Mouse (Mus musculus) embryonic facial prominence, embryonic 11.5 days (tissue): ENCODE measurements around the gene Zfpm1. TPM values are rescaled to one million over a fixed set of nuclear protein-coding genes. Genes with fewer than 3 reads are reported as not detected.

Source experiments
- ATAC-seq: fragments of 200-750 bp; cut with Nextera tagmentation; replicated peaks from 2 replicates; pipeline ENCODE4 v1.8.0; 2017; ENCODE audit warnings: low read depth; ENCODE audit not compliant: insufficient number of reproducible peaks, low FRiP score, low TSS enrichment
- DNase-seq: peaks from one replicate; pipeline ENCODE4 v3.0.0-alpha.2; 2015; ENCODE audit warnings: low spot score
- H3K27ac ChIP-seq: fragments of 300-500 bp; sonication (generic); replicated peaks from 2 replicates; pipeline ENCODE4 v1.5.1; 2014; ENCODE audit warnings: mild to moderate bottlenecking, low read depth, low read length, control low read depth
- H3K27me3 ChIP-seq: fragments of 300-500 bp; sonication (generic); 2 replicates; pipeline ENCODE4 v1.6.1; 2014; ENCODE audit warnings: mild to moderate bottlenecking, low read length, moderate library complexity, mixed read lengths; ENCODE audit not compliant: control insufficient read depth, insufficient read depth
- H3K36me3 ChIP-seq: fragments of 300-500 bp; sonication (generic); replicated peaks from 2 replicates; pipeline ENCODE4 v1.6.1; 2014; ENCODE audit warnings: low read depth, mild to moderate bottlenecking, low read length, moderate library complexity, mixed read lengths; ENCODE audit not compliant: control insufficient read depth, insufficient read depth
- H3K4me1 ChIP-seq: fragments of 300-500 bp; sonication (generic); 2 replicates; pipeline ENCODE4 v1.6.1; 2014; ENCODE audit warnings: low read length, mixed read lengths; ENCODE audit not compliant: control insufficient read depth, insufficient read depth
- H3K4me2 ChIP-seq: fragments of 300-500 bp; sonication (generic); 2 replicates; pipeline ENCODE4 v1.6.1; 2014; ENCODE audit warnings: low read depth, mild to moderate bottlenecking, control low read depth, low read length, moderate library complexity
- H3K4me3 ChIP-seq: fragments of 300-500 bp; sonication (generic); 2 replicates; pipeline ENCODE4 v1.5.1; 2014; ENCODE audit warnings: low read depth, low read length, control low read depth
- H3K9ac ChIP-seq: fragments of 300-500 bp; sonication (generic); replicated peaks from 2 replicates; pipeline ENCODE4 v1.6.1; 2014; ENCODE audit warnings: mild to moderate bottlenecking, control low read depth, low read length
- H3K9me3 ChIP-seq: fragments of 300-500 bp; sonication (generic); replicated peaks from 2 replicates; pipeline ENCODE4 v1.6.1; 2016; ENCODE audit warnings: mild to moderate bottlenecking, low read length, inconsistent platforms, mixed read lengths; ENCODE audit not compliant: control insufficient read depth
- WGBS: fragments of 180-500 bp; shearing (Covaris S2); extraction: QIAGEN DNeasy Blood & Tissue Kit; methylation state at CpG from one replicate; pipeline ENCODE4 v1.1.7; 2014; 5-methylcytosine and 5-hydroxymethylcytosine counted together
- polyA plus RNA-seq: library from polyadenylated mRNA; unstranded; fragments of >200 nt; fragmentation: Nextera tagmentation; extraction: Ambion mirVana; gene quantifications from 2 replicates; pipeline ENCODE4 v1.2.1, GENCODE M21; 2014

Gene Zfpm1
- polyA plus RNA-seq, 1 experiment from 2014 or later: 1.5 TPM

GRCm38 (mm10) chr8:122293484-122293883, 11.5 kb downstream of the Zfpm1 start:
- Histone ChIP-seq H3K4me1 (peaks cover 13% of the 10 kb centered on the region), H3K36me3 (no peaks in the 10 kb centered on the region), H3K27me3 (no peaks in the 10 kb centered on the region), H3K4me3 (no peak overlapping the region), H3K27ac (no peak overlapping the region), H3K4me2 (no peak overlapping the region), H3K9me3 (no peaks in the 10 kb centered on the region), H3K9ac (no peak overlapping the region)
- 66% methylated on average over 10 of the region's 10 CpGs for WGBS
- ATAC-seq: no peak
- no peak for DNase-seq

GRCm38 (mm10) chr8:122294273-122294683, 12.3 kb downstream of the Zfpm1 start:
- peak overlapping the region; percentile 35 for H3K27ac ChIP-seq
- H3K4me1 ChIP-seq: peaks cover 13% of the 10 kb centered on the region
- H3K9ac ChIP-seq: no peak overlapping the region; the same call in 1 of the 2 replicates

GRCm38 (mm10) chr8:122295389-122295788, 13.4 kb downstream of the Zfpm1 start:
- H3K4me1 ChIP-seq: peaks cover 13% of the 10 kb centered on the region

More at GRCm38 (mm10) chr8:122294273-122294683, 12.3 kb downstream of the Zfpm1 start:
- Histone ChIP-seq H3K9me3 (no peaks in the 10 kb centered on the region), H3K36me3 (no peaks in the 10 kb centered on the region), H3K27me3 (no peaks in the 10 kb centered on the region), H3K4me3 (no peak overlapping the region), H3K4me2 (peak overlapping the region; percentile 10; the same call in 1 of the 2 replicates)
- DNase-seq (peak; percentile 83), ATAC-seq (peak; percentile 85)
- whole genome bisulfite sequencing: 4% methylated on average over 7 of the region's 7 CpGs

GRCm38 (mm10) chr8:122296173-122297001, 14.4 kb downstream of the Zfpm1 start:
- peak; percentile 11; the same call in 1 of the 2 replicates for ATAC-seq
- H3K9ac ChIP-seq: peak overlapping the region; percentile 34
- WGBS: 33% methylated on average over 24 of the region's 24 CpGs

More at GRCm38 (mm10) chr8:122295389-122295788, 13.4 kb downstream of the Zfpm1 start:
- H3K4me2 ChIP-seq: no peak overlapping the region
- H3K27me3 ChIP-seq: no peaks in the 10 kb centered on the region
- H3K36me3 ChIP-seq: no peaks in the 10 kb centered on the region
- no peaks in the 10 kb centered on the region for H3K9me3 ChIP-seq
- no peak overlapping the region for H3K27ac ChIP-seq
- ATAC-seq (no peak), DNase-seq (no peak)
- H3K4me3 ChIP-seq: no peak overlapping the region
- H3K9ac ChIP-seq: no peak overlapping the region
- 66% methylated on average over 9 of the region's 9 CpGs for WGBS

GRCm38 (mm10) chr8:122299581-122300254, 17.8 kb downstream of the Zfpm1 start:
- no peak for DNase-seq
- Histone ChIP-seq H3K9ac (no peak overlapping the region), H3K4me1 (peaks cover 10% of the 10 kb centered on the region), H3K27ac (no peak overlapping the region), H3K36me3 (no peaks in the 10 kb centered on the region), H3K9me3 (no peaks in the 10 kb centered on the region), H3K4me3 (no peak overlapping the region), H3K27me3 (no peaks in the 10 kb centered on the region), H3K4me2 (no peak overlapping the region)
- 69% methylated on average over 16 of the region's 16 CpGs for WGBS
- ATAC-seq: no peak

More at GRCm38 (mm10) chr8:122296173-122297001, 14.4 kb downstream of the Zfpm1 start:
- peak; percentile 23 for DNase-seq
- Histone ChIP-seq H3K27ac (no peak overlapping the region), H3K4me3 (no peak overlapping the region), H3K9me3 (no peaks in the 10 kb centered on the region), H3K27me3 (no peaks in the 10 kb centered on the region), H3K36me3 (no peaks in the 10 kb centered on the region), H3K4me2 (no peak overlapping the region), H3K4me1 (peaks cover 13% of the 10 kb centered on the region)

- Histone ChIP-seq H3K9ac (no peak overlapping the region), H3K4me1 (peaks cover 10% of the 10 kb centered on the region)
- 86% methylated on average over 13 of the region's 13 CpGs for WGBS
Observed at GRCm38 (mm10) chr8:122301081-122301480, 19.1 kb downstream of the Zfpm1 start.

GRCm38 (mm10) chr8:122301866-122302265, 19.9 kb downstream of the Zfpm1 start:
- H3K4me3 ChIP-seq: no peak overlapping the region
- H3K9me3 ChIP-seq: no peaks in the 10 kb centered on the region
- WGBS: 75% methylated on average over 5 of the region's 5 CpGs
- peaks cover 3% of the 10 kb centered on the region; the same call in 1 of the 2 replicates for H3K4me1 ChIP-seq
- H3K4me2 ChIP-seq: no peak overlapping the region
- H3K36me3 ChIP-seq: no peaks in the 10 kb centered on the region
- DNase-seq (no peak), ATAC-seq (no peak)
- H3K9ac ChIP-seq: no peak overlapping the region
- H3K27ac ChIP-seq: no peak overlapping the region
- no peaks in the 10 kb centered on the region for H3K27me3 ChIP-seq

More at GRCm38 (mm10) chr8:122301081-122301480, 19.1 kb downstream of the Zfpm1 start:
- ATAC-seq (no peak), DNase-seq (no peak)
- Histone ChIP-seq H3K27ac (no peak overlapping the region), H3K9me3 (no peaks in the 10 kb centered on the region), H3K4me2 (no peak overlapping the region), H3K36me3 (no peaks in the 10 kb centered on the region), H3K27me3 (no peaks in the 10 kb centered on the region), H3K4me3 (no peak overlapping the region)

GRCm38 (mm10) chr8:122303451-122303850, 21.5 kb downstream of the Zfpm1 start:
- no peak for ATAC-seq
- no peak overlapping the region for H3K4me3 ChIP-seq
- no peak overlapping the region for H3K27ac ChIP-seq
- no peak overlapping the region for H3K9ac ChIP-seq
- WGBS: 65% methylated on average over 6 of the region's 6 CpGs
- H3K4me1 ChIP-seq: no peaks in the 10 kb centered on the region
- no peaks in the 10 kb centered on the region for H3K9me3 ChIP-seq
- no peak for DNase-seq
- H3K36me3 ChIP-seq: no peaks in the 10 kb centered on the region
- H3K4me2 ChIP-seq: no peak overlapping the region
- no peaks in the 10 kb centered on the region for H3K27me3 ChIP-seq
